Mouse (Mus musculus) embryonic facial prominence, embryonic 15.5 days (tissue): Measurements from ENCODE around the gene Krtap16-3. TPM values are rescaled to one million over a fixed set of nuclear protein-coding genes. Genes with fewer than 3 reads are reported as not detected.

ENCODE experiments used
- ATAC-seq: fragments of 200-750 bp; cut with Nextera tagmentation; 2 replicates; pipeline ENCODE4 v1.8.0; 2017; ENCODE audit warnings: low read depth, moderate TSS enrichment; ENCODE audit not compliant: insufficient number of reproducible peaks, low FRiP score, low TSS enrichment
- H3K27ac ChIP-seq: fragments of 300-500 bp; sonication (generic); replicated peaks from 2 replicates; pipeline ENCODE4 v1.5.1; 2015; ENCODE audit warnings: mild to moderate bottlenecking, inconsistent platforms
- H3K27me3 ChIP-seq: fragments of 300-500 bp; sonication (generic); 2 replicates; pipeline ENCODE4 v1.6.1; 2015; ENCODE audit warnings: inconsistent platforms
- H3K36me3 ChIP-seq: fragments of 300-500 bp; sonication (generic); 2 replicates; pipeline ENCODE4 v1.6.1; 2015; ENCODE audit warnings: mild to moderate bottlenecking, inconsistent platforms
- H3K4me1 ChIP-seq: fragments of 300-500 bp; sonication (generic); 2 replicates; pipeline ENCODE4 v1.6.1; 2015; ENCODE audit warnings: inconsistent platforms
- H3K4me2 ChIP-seq: fragments of 300-500 bp; sonication (generic); replicated peaks from 2 replicates; pipeline ENCODE4 v1.6.1; 2015; ENCODE audit warnings: mild to moderate bottlenecking, inconsistent platforms
- H3K4me3 ChIP-seq: fragments of 300-500 bp; sonication (generic); replicated peaks from 2 replicates; pipeline ENCODE4 v1.5.1; 2015; ENCODE audit warnings: mild to moderate bottlenecking, inconsistent platforms
- H3K9ac ChIP-seq: fragments of 300-500 bp; sonication (generic); 2 replicates; pipeline ENCODE4 v1.6.1; 2015; ENCODE audit warnings: inconsistent platforms
- H3K9me3 ChIP-seq: fragments of 300-500 bp; sonication (generic); replicated peaks from 2 replicates; pipeline ENCODE4 v1.6.1; 2016; ENCODE audit warnings: inconsistent platforms
- WGBS: fragments of 180-500 bp; shearing (Covaris S2); methylation state at CpG from one replicate; pipeline ENCODE4 v1.1.7; 2015; 5-methylcytosine and 5-hydroxymethylcytosine counted together
- polyA plus RNA-seq: library from polyadenylated mRNA; unstranded; fragments of >200 nt; fragmentation: Nextera tagmentation; extraction: Ambion mirVana; gene quantifications from 2 replicates; pipeline ENCODE4 v1.2.1, GENCODE M21; 2015

Gene Krtap16-3
- 0.29 and 0.30 TPM in 2 replicates for polyA plus RNA-seq

- H3K4me2 ChIP-seq, result no peak within 1 kb of the TSS
- no peak for ATAC-seq
- no peaks in the 10 kb centered on the region for H3K27me3 ChIP-seq
- no peaks in the 10 kb centered on the region for H3K4me1 ChIP-seq
- no peak within 1 kb of the TSS for H3K27ac ChIP-seq
- H3K4me3 ChIP-seq, result no peak within 1 kb of the TSS
- H3K36me3 ChIP-seq, result no peaks in the 10 kb centered on the region
- no peaks in the 10 kb centered on the region for H3K9me3 ChIP-seq
- no peak within 1 kb of the TSS for H3K9ac ChIP-seq
- WGBS, result 89% methylated on average over 7 of the region's 7 CpGs
These were observed at the start of gene Krtap16-3 for GRCm38 (mm10) chr16:88962773-88963172. Krtap16-3 (minus strand) TSS chr16:88962873.

GRCm38 (mm10) chr16:89010659-89011058 is 48.0 kb upstream of the Krtap16-3 start, which contains the start of gene Krtap22-2:
Krtap22-2 (minus strand) TSS chr16:89010759.
- no peak within 1 kb of the TSS for H3K4me2 ChIP-seq
- 72% methylated on average over 5 of the region's 5 CpGs for WGBS

GRCm38 (mm10) chr16:88941106-88941505 is 21.6 kb downstream of the Krtap16-3 start:
- Histone ChIP-seq H3K9me3 (no peaks in the 10 kb centered on the region), H3K27me3 (no peaks in the 10 kb centered on the region), H3K9ac (no peak overlapping the region), H3K4me3 (no peak overlapping the region), H3K4me2 (no peak overlapping the region), H3K4me1 (no peaks in the 10 kb centered on the region), H3K36me3 (no peaks in the 10 kb centered on the region), H3K27ac (no peak overlapping the region)
- ATAC-seq, result no peak
- WGBS, result 73% methylated on average over 6 of the region's 6 CpGs

More at GRCm38 (mm10) chr16:89010659-89011058, 48.0 kb upstream of the Krtap16-3 start, which contains the start of gene Krtap22-2:
- Histone ChIP-seq H3K9me3 (no peaks in the 10 kb centered on the region), H3K27me3 (no peaks in the 10 kb centered on the region), H3K27ac (no peak within 1 kb of the TSS), H3K4me3 (no peak within 1 kb of the TSS), H3K4me1 (no peaks in the 10 kb centered on the region), H3K36me3 (no peaks in the 10 kb centered on the region), H3K9ac (no peak within 1 kb of the TSS)
- ATAC-seq, result no peak

- no peak overlapping the region for H3K9ac ChIP-seq
These were observed 24.4 kb downstream of the Krtap16-3 start for GRCm38 (mm10) chr16:88938252-88938651.

GRCm38 (mm10) chr16:88932165-88932564 is 30.5 kb downstream of the Krtap16-3 start, which contains the start of gene Krtap19-9b:
Krtap19-9b (minus strand) TSS chr16:88932265.
- WGBS, result 62% methylated on average over 3 of the region's 3 CpGs

More at GRCm38 (mm10) chr16:88938252-88938651, 24.4 kb downstream of the Krtap16-3 start:
- Histone ChIP-seq H3K27ac (no peak overlapping the region), H3K4me2 (no peak overlapping the region), H3K4me1 (no peaks in the 10 kb centered on the region), H3K4me3 (no peak overlapping the region), H3K27me3 (no peaks in the 10 kb centered on the region), H3K36me3 (no peaks in the 10 kb centered on the region), H3K9me3 (no peaks in the 10 kb centered on the region)
- no peak for ATAC-seq
- 78% methylated on average over 7 of the region's 7 CpGs for WGBS

More at GRCm38 (mm10) chr16:88932165-88932564, 30.5 kb downstream of the Krtap16-3 start, which contains the start of gene Krtap19-9b:
- Histone ChIP-seq H3K4me1 (no peaks in the 10 kb centered on the region), H3K4me2 (no peak within 1 kb of the TSS), H3K4me3 (no peak within 1 kb of the TSS), H3K27ac (no peak within 1 kb of the TSS), H3K36me3 (no peaks in the 10 kb centered on the region), H3K9ac (no peak within 1 kb of the TSS), H3K9me3 (no peaks in the 10 kb centered on the region), H3K27me3 (no peaks in the 10 kb centered on the region)
- ATAC-seq, result no peak

Other genes starting within 250 kb of the Krtap16-3 start
- 1.1 and 1.6 TPM in 2 replicates for gene Krtap13-1, start 234.0 kb downstream of the Krtap16-3 start, polyA plus RNA-seq
- gene Krtap13, start 211.2 kb downstream of the Krtap16-3 start, polyA plus RNA-seq, result 38.5 and 75.7 TPM in 2 replicates
- gene 2310034C09Rik, start 204.0 kb downstream of the Krtap16-3 start, polyA plus RNA-seq, result 66.3 and 107 TPM in 2 replicates
- 0.24 and 0.71 TPM in 2 replicates for gene 2310057N15Rik, start 188.7 kb downstream of the Krtap16-3 start, polyA plus RNA-seq
- 4.4 and 6.1 TPM in 2 replicates for gene Gm5965, start 185.0 kb downstream of the Krtap16-3 start, polyA plus RNA-seq
- 37.2 and 90.3 TPM in 2 replicates for gene Gm20741, start 150.7 kb downstream of the Krtap16-3 start, polyA plus RNA-seq
- gene Krtap15, start 142.7 kb downstream of the Krtap16-3 start, polyA plus RNA-seq, result 0.26 TPM in 1 of 2 replicates, not detected in the other
- 0.41 TPM in 1 of 2 replicates, not detected in the other for gene Krtap14, start 136.7 kb downstream of the Krtap16-3 start, polyA plus RNA-seq
- not detected in 2 replicates for gene Krtap19-1, start 93.5 kb downstream of the Krtap16-3 start, polyA plus RNA-seq
- not detected in 2 replicates for gene Krtap19-2, start 88.6 kb downstream of the Krtap16-3 start, polyA plus RNA-seq
- not detected in 2 replicates for gene Krtap19-3, start 84.8 kb downstream of the Krtap16-3 start, polyA plus RNA-seq
- not detected in 2 replicates for gene Krtap19-4, start 77.8 kb downstream of the Krtap16-3 start, polyA plus RNA-seq
- not detected in 2 replicates for gene Krtap19-5, start 66.4 kb downstream of the Krtap16-3 start, polyA plus RNA-seq
- gene Krtap19-9b, start 30.6 kb downstream of the Krtap16-3 start, polyA plus RNA-seq, result 0.70 TPM in 1 of 2 replicates, not detected in the other
- gene Krtap22-2, start 47.9 kb upstream of the Krtap16-3 start, polyA plus RNA-seq, result 12.1 and 30.8 TPM in 2 replicates
- gene Gm10229, start 52.4 kb upstream of the Krtap16-3 start, polyA plus RNA-seq, result 12.6 and 33.0 TPM in 2 replicates
- 1.7 and 5.2 TPM in 2 replicates for gene Krtap6-1, start 68.8 kb upstream of the Krtap16-3 start, polyA plus RNA-seq
- 3.1 and 7.4 TPM in 2 replicates for gene Gm10228, start 78.6 kb upstream of the Krtap16-3 start, polyA plus RNA-seq
- 2.6 and 6.2 TPM in 2 replicates for gene Krtap6-5, start 85.0 kb upstream of the Krtap16-3 start, polyA plus RNA-seq
- 0.51 and 3.3 TPM in 2 replicates for gene 1110025L11Rik, start 101.1 kb upstream of the Krtap16-3 start, polyA plus RNA-seq
- 1.3 and 3.1 TPM in 2 replicates for gene Krtap6-3, start 121.1 kb upstream of the Krtap16-3 start, polyA plus RNA-seq
- gene Gm6358, start 178.0 kb upstream of the Krtap16-3 start, polyA plus RNA-seq, result 1.5 TPM in 1 of 2 replicates, not detected in the other
- 1.8 TPM in 1 of 2 replicates, not detected in the other for gene Gm10061, start 188.2 kb upstream of the Krtap16-3 start, polyA plus RNA-seq
- gene Gm9789, start 195.1 kb upstream of the Krtap16-3 start, polyA plus RNA-seq, result not detected in 2 replicates
- not detected in 2 replicates for gene Gm7735, start 206.6 kb upstream of the Krtap16-3 start, polyA plus RNA-seq
- gene 1110057P08Rik, start 211.9 kb upstream of the Krtap16-3 start, polyA plus RNA-seq, result not detected in 2 replicates
- gene Krtap20-2, start 243.0 kb upstream of the Krtap16-3 start, polyA plus RNA-seq, result 0.46 and 0.57 TPM in 2 replicates